Mouse (Mus musculus) MEL (cell line): ENCODE measurements at regions not wholly inside any gene's neighbourhood (a gene's known extent, or its start where the extent isn't known, plus 50 kb on each side); places are given as distances from the start of the nearest gene placed in this dataset.
"Not testable (repeated sequence)": the region's sequence is repeated elsewhere in the genome, so short reads cannot be mapped to it uniquely, and the experiment has no call there.

ENCODE experiments used
- DNase-seq: peaks from one replicate; pipeline ENCODE4 v3.0.0; 2011; ENCODE audit warnings: low read depth, low spot score
- H3K27ac ChIP-seq: 2 replicates; pipeline ENCODE4 v1.5.1; 2012; ENCODE audit warnings: low read depth, mild to moderate bottlenecking, control low read depth, low read length, moderate library complexity; ENCODE audit not compliant: control insufficient read depth
- H3K27me3 ChIP-seq, 2 experiments: fragments of 150-350 bp in 1 of 2; sonication (generic) in 1 of 2; 2 replicates each; pipeline ENCODE4 v1.6.1; 2012; ENCODE audit warnings: low read length in 2 of 2, mild to moderate bottlenecking in 2 of 2, improper control_type of control experiment in 1 of 2, moderate library complexity in 1 of 2; ENCODE audit not compliant: insufficient read depth in 2 of 2, control insufficient read depth in 1 of 2
- H3K36me3 ChIP-seq, 2 experiments: 2 replicates each; pipeline ENCODE4 v1.6.1; 2012 to 2014; ENCODE audit warnings: low read length in 2 of 2, improper control_type of control experiment in 1 of 2, inconsistent platforms in 1 of 2, mild to moderate bottlenecking in 1 of 2; ENCODE audit not compliant: insufficient read depth in 2 of 2, control insufficient read depth in 1 of 2
- H3K4me1 ChIP-seq, 2 experiments: fragments of 150-350 bp in 1 of 2; sonication (generic) in 1 of 2; 2 replicates each; pipeline ENCODE4 v1.6.1; 2012; ENCODE audit warnings: low read length in 2 of 2, improper control_type of control experiment in 1 of 2, mild to moderate bottlenecking in 1 of 2; ENCODE audit not compliant: insufficient read depth in 2 of 2, control insufficient read depth in 1 of 2
- H3K4me3 ChIP-seq, 2 experiments: fragments of 150-350 bp in 1 of 2; sonication (generic) in 1 of 2; 2 replicates each; pipeline ENCODE4 v1.5.1; 2012; ENCODE audit warnings: low read depth in 2 of 2, low read length in 2 of 2, mild to moderate bottlenecking in 2 of 2, moderate library complexity in 2 of 2, control low read depth in 1 of 2, improper control_type of control experiment in 1 of 2; ENCODE audit not compliant: control insufficient read depth in 1 of 2, insufficient read depth in 1 of 2
- H3K79me2 ChIP-seq: 2 replicates; pipeline ENCODE4 v1.6.1; 2012; ENCODE audit warnings: mild to moderate bottlenecking, low read length, moderate library complexity; ENCODE audit not compliant: control insufficient read depth, poor library complexity, insufficient read depth
- H3K9ac ChIP-seq: 2 replicates; pipeline ENCODE4 v1.6.1; 2012; ENCODE audit warnings: low read depth, mild to moderate bottlenecking, control low read depth, low read length, moderate library complexity; ENCODE audit not compliant: control insufficient read depth, poor library complexity, severe bottlenecking
- H3K9me3 ChIP-seq: fragments of 150-350 bp; sonication (generic); replicated peaks from 2 replicates; pipeline ENCODE4 v1.6.1; 2012; ENCODE audit warnings: mild to moderate bottlenecking, low read length, improper control_type of control experiment, moderate library complexity; ENCODE audit not compliant: insufficient read depth
- CTCF ChIP-seq, 3 experiments: IDR thresholded peaks in 2 of 3; conservative IDR thresholded peaks in 1 of 3; 2 replicates each; pipeline ENCODE4 v1.5.1; 2011 to 2012; ENCODE audit warnings: low read length in 3 of 3, low read depth in 2 of 3, mild to moderate bottlenecking in 2 of 3, improper control_type of control experiment in 1 of 3, inconsistent platforms in 1 of 3, mixed read lengths in 1 of 3, moderate library complexity in 1 of 3; ENCODE audit not compliant: control insufficient read depth in 1 of 3, insufficient read depth in 1 of 3, poor library complexity in 1 of 3, severe bottlenecking in 1 of 3
- RAD21 ChIP-seq: IDR thresholded peaks from 2 replicates; pipeline ENCODE4 v1.6.1; 2011; ENCODE audit warnings: mild to moderate bottlenecking, low read depth, low read length, improper control_type of control experiment
- SMC3 ChIP-seq: IDR thresholded peaks from 2 replicates; pipeline ENCODE4 v1.6.1; 2011; ENCODE audit warnings: low read depth, low read length, improper control_type of control experiment

DNA sequence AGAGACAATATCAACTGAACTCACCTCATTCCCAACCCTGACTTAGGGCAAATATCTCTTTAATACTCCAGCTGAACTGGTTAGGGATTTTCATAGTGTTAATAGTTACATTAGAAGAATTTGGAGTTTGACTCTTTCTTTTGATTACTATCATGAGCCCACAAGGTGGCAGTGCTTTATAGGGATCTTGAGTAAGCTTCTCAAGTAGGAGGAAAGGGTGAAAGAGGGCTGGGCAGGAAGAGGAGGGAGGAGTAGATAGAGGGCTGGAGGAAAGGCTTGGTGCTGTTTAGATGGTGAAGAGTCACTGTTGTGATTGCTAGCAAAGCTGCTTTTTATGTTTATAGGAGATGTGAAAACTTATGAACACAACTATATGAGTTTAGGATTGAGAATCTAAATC is 595.4 kb upstream of the Olfr1507 start:
- DNase-seq = peak; percentile 3
- H3K27me3 ChIP-seq, H3K4me3 ChIP-seq, H3K9me3 ChIP-seq, H3K79me2 ChIP-seq, H3K36me3 ChIP-seq, H3K4me1 ChIP-seq, H3K27ac ChIP-seq, H3K9ac ChIP-seq: not testable (repeated sequence)
- peak in 1 of 3 experiments; percentile 28; a peak in 1 of 6 replicates for TF ChIP-seq CTCF (IDR thresholded peaks at IDR 0.05 in 2 of 3, conservative IDR thresholded peaks at IDR 0.05 in 1 of 3; ENCODE audit: control insufficient read depth in 1 of 3, insufficient read depth in 1 of 3, low read depth in 2 of 3, low read length in 3 of 3, poor library complexity in 1 of 3, severe bottlenecking in 1 of 3)

DNA sequence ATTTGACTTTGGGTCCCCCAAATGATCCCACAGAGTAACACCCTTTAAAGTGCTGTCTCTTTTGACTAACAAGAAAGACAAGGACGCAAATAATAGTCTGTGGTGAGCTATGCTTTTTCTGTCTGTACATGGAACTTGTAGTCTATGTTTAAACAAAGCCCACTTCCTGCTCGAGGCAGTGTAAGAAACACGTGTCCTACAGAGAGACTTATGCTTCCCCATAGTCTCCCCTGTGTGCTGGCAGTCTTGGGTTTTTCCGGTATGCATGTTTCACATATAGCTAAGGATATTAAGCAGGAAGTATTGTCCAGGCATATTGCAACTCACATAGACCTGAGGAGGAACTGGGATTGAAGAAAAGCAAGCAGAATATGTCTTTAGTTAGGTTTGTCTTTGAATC is 586.3 kb upstream of the Olfr1507 start:
- DNase-seq, H3K27ac ChIP-seq, H3K9me3 ChIP-seq, H3K36me3 ChIP-seq, H3K4me3 ChIP-seq, H3K9ac ChIP-seq, H3K4me1 ChIP-seq, H3K27me3 ChIP-seq, H3K79me2 ChIP-seq: not testable (repeated sequence)

DNA sequence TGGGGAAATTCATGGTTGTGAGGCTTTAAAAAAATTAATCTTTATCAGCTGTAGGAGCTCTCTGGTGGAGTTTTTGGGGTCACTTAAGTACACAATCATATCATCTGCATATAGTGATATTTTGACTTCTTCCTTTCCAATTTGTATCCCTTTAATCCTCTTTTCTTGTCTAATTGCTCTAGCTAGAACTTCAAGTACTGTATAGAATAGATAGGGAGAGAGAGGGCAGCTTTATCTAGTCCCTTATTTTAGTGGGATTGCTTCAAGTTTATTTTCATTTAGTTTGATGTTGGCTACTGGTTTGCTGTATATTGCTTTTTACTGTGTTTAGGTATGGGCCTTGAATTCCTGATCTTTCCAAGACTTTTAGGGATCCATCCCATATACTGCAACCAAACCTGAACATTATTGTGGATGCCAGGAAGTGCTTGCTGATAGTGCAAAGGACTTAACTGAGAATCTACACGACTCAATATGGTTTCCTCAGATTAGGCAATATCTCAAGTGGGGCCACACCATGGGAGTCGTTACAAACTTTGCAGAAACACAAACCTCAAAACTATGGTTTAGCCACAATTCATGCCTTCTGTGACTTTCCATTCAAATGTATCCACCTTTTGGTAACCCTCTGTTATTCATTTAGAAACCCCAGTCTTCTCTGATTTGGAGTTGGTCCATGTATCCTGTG is 585.6 kb upstream of the Olfr1507 start:
- not testable (repeated sequence) for H3K9me3 ChIP-seq, H3K27me3 ChIP-seq, H3K27ac ChIP-seq, H3K79me2 ChIP-seq, H3K36me3 ChIP-seq, H3K4me1 ChIP-seq, H3K9ac ChIP-seq, H3K4me3 ChIP-seq, DNase-seq

DNA sequence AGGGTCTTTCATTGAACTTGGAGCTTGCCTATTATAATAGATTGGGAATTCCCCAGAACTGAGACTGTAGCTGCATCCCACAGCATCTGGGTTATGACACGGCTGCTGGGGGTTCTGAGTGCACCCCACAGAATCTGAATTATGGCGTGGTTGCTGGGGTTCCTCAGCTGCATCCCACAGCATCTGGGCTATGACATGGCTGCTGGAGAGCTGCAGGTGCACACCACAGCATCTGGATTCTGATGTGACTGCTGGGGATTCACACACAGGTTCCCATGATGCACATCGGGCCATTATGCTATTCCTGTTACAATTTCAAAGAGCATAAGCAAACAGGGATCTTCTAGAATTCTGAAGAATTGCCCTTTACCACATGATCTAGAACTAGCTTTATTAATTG is 585.0 kb upstream of the Olfr1507 start:
- H3K27me3 ChIP-seq, H3K9me3 ChIP-seq, H3K9ac ChIP-seq, H3K27ac ChIP-seq, H3K36me3 ChIP-seq, H3K4me3 ChIP-seq, H3K79me2 ChIP-seq, H3K4me1 ChIP-seq: not testable (repeated sequence)
- DNase-seq = peak; percentile 1

DNA sequence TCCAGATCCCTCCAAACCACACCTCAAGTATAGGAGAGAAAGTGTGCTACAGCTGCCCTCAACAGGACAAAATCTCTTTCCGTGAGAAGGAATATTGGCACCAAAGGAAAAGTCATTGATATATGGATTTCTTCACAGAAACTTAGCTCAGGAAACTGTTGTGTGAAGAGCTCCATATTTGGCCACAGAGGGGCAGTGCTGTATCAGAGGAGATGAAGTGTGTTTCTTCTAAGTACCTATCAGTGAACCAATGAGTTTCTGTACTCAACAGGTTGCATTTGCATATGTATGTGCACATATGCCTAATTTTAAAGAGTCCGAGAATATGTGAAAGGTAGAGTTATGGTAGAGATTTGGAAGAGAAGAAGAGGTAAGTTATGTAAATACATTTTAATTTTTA is 580.4 kb upstream of the Olfr1507 start:
- not testable (repeated sequence) for H3K36me3 ChIP-seq, H3K27ac ChIP-seq, H3K27me3 ChIP-seq, H3K79me2 ChIP-seq, H3K9me3 ChIP-seq, H3K4me1 ChIP-seq, H3K4me3 ChIP-seq, H3K9ac ChIP-seq
- peak in 1 of 3 experiments; percentile 30; a peak in 1 of 6 replicates for TF ChIP-seq CTCF (IDR thresholded peaks at IDR 0.05 in 2 of 3, conservative IDR thresholded peaks at IDR 0.05 in 1 of 3; ENCODE audit: control insufficient read depth in 1 of 3, insufficient read depth in 1 of 3, low read depth in 2 of 3, low read length in 3 of 3, poor library complexity in 1 of 3, severe bottlenecking in 1 of 3)
- TF ChIP-seq SMC3 = peak; percentile 35
- peak; percentile 34 for TF ChIP-seq RAD21
- DNase-seq = peak; percentile 37
